Mouse (Mus musculus): ENCODE measurements around the gene Gne.
A peak's percentile ranks its signal among the peaks of the same experiment; 100 is the strongest.

The Gne gene

GRCm38 (mm10) chr4:44024241-44024640 lies 59.7 kb downstream of the Gne start:
- no peak for DNase-seq (ENCODE audit: low read depth, low spot score)

- no peak for DNase-seq (ENCODE audit: low read depth, low spot score)
Measured at GRCm38 (mm10) chr4:44023681-44024080, 60.3 kb downstream of the Gne start.

- DNase-seq (ENCODE audit: low read depth, low spot score): no peak
Measured at GRCm38 (mm10) chr4:44022766-44023165, 61.2 kb downstream of the Gne start.

- no peak for DNase-seq (ENCODE audit: low read depth, low spot score)
Measured at GRCm38 (mm10) chr4:44022323-44022722, 61.7 kb downstream of the Gne start.

GRCm38 (mm10) chr4:44016791-44017190 lies 67.2 kb downstream of the Gne start:
- DNase-seq (ENCODE audit: low read depth, low spot score): no peak

GRCm38 (mm10) chr4:44016071-44016470 lies 67.9 kb downstream of the Gne start:
- DNase-seq (ENCODE audit: low read depth, low spot score): no peak

- DNase-seq (ENCODE audit: low read depth, low spot score): no peak
Measured at GRCm38 (mm10) chr4:44013391-44014070, 70.4 kb downstream of the Gne start.

- DNase-seq (ENCODE audit: low read depth, low spot score): peak; percentile 98
Measured at GRCm38 (mm10) chr4:44012376-44013367, 71.3 kb downstream of the Gne start.

GRCm38 (mm10) chr4:44011799-44012198 lies 72.2 kb downstream of the Gne start:
- no peak for DNase-seq (ENCODE audit: low read depth, low spot score)

- no peak for DNase-seq (ENCODE audit: low read depth, low spot score)
Measured at GRCm38 (mm10) chr4:44010893-44011292, 73.1 kb downstream of the Gne start.

GRCm38 (mm10) chr4:44010176-44010575 lies 73.8 kb downstream of the Gne start:
- no peak for DNase-seq (ENCODE audit: low read depth, low spot score)

GRCm38 (mm10) chr4:44004623-44005409 lies 79.2 kb downstream of the Gne start:
- no peak for DNase-seq (ENCODE audit: low read depth, low spot score)

GRCm38 (mm10) chr4:44004126-44004525 lies 79.9 kb downstream of the Gne start, which contains the start of gene Clta:
Gene Clta (plus strand): TSS chr4:44004452.
- DNase-seq (ENCODE audit: low read depth, low spot score): no peak

- DNase-seq (ENCODE audit: low read depth, low spot score): no peak
Measured at GRCm38 (mm10) chr4:44003622-44004021, 80.4 kb downstream of the Gne start.

- DNase-seq (ENCODE audit: low read depth, low spot score): no peak
Measured at GRCm38 (mm10) chr4:43994342-43994741, 89.6 kb downstream of the Gne start.

GRCm38 (mm10) chr4:43993072-43993471 lies 90.9 kb downstream of the Gne start:
- no peak for DNase-seq (ENCODE audit: low read depth, low spot score)

- no peak for DNase-seq (ENCODE audit: low read depth, low spot score)
Measured at GRCm38 (mm10) chr4:43988976-43989375, 95.0 kb downstream of the Gne start.

- no peak for DNase-seq (ENCODE audit: low read depth, low spot score)
Measured at GRCm38 (mm10) chr4:43984326-43984725, 99.7 kb downstream of the Gne start.

Measured in telencephalon, adult 2 months (tissue).